Mouse (Mus musculus) layer of hippocampus, adult 18-20 months (tissue): ENCODE data around the gene Elp1. TPM values are rescaled to one million over a fixed set of nuclear protein-coding genes. Genes with fewer than 3 reads are reported as not detected.

Experiments
- DNase-seq, 2 experiments: peaks; one replicate each; pipeline ENCODE4 v3.0.0; 2022; ENCODE audit warnings: low spot score in 2 of 2
- total RNA-seq, 2 experiments: library from RNA; stranded (reverse); gene quantifications; 2 replicates each; pipeline ENCODE4 v1.2.3; 2021

Gene Elp1
- total RNA-seq, 2 experiments from 2014 or later = 55.5 to 57.1 TPM

DNA sequence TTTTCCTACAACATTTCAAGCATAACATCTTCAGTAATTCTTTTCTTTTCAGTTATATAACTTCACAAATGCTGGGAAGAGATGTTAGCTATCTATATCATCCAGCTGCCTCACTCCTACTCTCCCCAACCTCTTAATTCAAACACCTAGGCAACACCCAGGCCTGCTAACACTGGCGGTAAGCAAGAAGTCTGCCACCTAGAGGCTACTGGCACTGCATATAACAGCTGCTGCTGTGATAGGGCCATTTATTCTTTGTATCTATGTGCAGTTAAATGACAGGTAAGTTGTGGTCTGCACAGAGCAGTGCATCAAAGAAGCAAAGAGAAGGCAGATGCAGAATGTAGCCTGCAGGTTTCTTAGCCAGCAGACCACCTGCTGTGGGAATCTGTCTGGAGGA, 10.8 kb downstream of the Elp1 start:
- DNase-seq = no peak

DNA sequence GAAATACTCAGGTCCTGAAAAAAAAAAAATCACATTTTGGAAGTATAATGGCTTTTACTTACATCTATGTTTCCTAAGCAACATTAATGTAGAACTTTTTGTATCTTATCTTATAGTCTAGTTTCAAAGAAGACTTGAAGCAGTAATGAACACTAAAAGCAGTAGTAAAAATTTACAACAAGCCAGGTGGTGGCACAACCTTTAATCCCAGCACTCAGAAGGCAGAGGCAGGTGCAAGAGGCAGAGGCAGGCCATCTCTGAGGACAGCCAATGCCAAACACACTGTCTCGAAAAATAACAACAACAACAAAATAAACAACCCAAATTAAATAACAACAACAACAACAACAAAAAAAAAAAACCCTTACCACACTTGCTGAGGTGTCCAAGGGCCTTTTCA, 31.1 kb downstream of the Elp1 start:
- no peak for DNase-seq

DNA sequence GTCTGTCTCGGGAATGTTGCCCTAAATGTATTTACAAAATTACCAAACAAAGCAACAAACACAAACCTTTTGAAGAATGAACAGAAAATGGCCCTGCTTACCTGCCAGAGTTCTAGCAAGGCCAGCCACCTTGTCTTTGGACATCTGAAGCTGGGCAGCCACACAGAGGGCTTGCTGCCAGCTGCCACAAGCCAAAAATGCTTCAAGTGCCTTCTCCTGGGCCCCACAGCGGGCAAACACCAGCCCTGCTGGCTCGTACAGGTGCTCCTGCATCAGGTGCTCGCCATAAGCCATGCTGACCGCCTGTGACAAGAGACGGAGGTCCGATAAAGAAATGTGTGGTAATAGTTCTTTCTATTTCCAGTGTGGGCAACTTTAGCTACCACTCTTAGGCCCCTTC, 33.2 kb downstream of the Elp1 start:
- no peak for DNase-seq

DNA sequence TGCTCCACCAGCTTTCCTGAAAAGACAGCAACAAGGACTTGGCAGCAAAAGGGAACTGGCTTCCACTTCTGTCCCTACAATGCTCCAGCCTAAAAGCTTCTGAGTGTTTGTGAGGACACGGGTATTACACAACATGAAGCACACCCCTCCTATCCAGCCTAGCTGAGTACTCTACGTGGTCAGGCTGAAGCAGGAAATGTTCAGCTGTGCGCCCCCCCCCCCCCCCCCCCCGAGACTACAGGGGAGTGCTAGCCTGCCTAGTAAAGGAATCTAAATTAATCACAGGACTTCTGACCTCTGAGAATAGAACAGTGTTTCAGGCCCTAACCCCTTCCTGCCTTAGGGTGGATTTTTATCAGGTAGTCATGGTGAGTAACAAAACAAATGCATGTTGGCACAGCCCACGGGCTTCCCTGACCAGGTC, 34.3 kb downstream of the Elp1 start:
- no peak for DNase-seq

DNA sequence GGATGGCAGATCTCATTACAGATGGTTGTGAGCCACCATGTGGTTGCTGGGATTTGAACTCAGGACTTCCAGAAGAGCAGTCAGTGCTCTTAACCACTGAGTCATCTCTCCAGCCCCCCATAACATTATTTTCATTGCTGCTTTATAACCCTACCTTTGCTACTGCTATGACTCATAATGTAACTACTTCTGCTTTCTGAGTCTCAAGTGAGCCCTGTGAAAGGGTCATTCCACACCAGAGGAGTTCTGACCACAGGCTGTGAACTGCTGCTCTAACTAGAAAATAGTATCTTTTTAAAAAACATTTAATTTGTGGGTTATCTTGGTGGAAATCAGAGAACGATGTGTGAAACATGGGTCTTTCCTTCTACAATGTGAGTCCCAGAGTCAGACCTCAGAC, 44.4 kb downstream of the Elp1 start:
- no peak for DNase-seq

DNA sequence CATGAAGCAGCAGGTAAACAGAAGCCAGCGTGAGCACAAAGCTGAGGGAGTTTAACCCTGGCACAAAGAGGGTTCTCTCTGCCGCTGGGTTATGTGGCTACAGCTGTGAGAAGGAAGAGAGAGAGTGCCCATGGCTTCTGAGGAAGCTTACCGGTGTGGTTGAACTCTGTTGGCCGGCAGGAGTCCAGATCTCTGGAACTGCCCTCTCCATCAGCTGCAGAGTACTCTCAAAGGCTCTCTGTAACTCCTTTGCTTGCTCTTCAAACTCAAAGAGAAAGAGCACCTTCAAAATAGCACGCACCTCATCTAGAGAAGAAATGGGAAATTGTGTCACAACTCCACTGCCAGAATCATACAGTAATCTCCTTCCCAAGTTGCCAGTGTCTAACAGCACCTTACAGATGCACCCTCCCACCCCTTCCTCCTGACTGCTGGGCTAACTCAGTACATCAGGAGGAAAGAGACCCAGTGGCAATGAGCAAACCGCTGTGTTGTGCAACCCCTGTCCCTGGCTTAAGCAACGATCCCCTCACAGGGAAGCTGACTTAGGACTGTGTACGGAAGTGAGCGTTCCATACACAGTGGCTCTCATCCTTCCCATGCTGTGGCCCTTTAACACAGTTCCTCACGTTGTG, 45.0 kb downstream of the Elp1 start:
- no peak for DNase-seq

DNA sequence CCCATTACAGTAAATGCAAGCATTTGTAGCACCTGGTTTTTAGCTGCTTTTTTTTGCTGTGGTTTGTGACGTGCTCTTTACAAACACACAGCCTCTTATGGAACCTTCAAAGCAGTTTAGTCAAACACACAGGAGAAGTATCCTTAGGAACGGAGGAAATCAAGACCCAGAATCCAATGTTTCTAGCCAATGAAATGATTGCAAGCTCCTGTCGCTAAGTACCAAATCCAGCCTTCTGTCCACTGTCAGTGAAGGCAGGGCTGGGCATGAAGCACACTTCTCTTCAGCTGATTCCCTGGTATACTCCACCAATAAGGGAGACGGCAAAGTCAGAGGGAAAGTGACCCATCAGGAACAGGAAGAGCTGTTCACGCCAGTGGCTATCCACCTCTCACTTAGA, 46.1 kb downstream of the Elp1 start:
- no peak for DNase-seq

DNA sequence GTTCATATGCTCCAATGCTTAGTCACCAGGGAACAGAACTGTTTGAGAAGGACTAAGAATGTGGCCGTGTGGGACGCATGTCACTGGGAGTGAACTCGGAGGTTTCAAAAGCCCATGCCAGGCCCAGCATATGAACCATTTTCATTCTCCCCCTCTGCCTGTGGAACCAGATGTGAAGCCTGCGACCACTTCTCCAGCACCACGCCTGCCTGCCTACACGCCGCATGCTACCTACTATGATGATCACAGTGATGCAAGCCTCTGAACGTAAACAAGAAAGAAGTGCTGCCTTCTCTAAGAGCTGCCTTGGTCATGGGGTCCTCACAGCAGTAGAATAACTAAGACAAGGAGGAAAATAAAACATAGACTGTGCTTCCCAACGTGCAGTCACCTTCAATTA, 54.7 kb downstream of the Elp1 start:
- no peak for DNase-seq

DNA sequence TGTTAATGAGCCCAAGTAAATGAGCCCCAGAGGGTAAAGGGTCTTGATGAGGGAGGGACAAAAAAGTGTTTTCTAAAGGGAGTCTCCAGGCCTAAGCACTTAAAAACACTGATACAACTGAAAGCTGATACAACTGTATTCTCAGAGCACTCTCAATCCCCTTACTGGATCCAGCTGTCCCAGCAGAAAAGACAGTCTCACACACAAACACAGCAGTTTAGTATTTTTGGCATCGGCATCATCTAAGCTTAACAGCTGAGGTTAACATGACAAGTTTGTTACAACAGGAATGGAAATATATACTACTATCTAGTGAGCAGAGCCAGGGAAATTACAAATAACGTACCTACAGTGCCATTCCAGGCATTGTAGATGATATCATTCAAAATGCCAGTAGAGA, 55.8 kb downstream of the Elp1 start:
- no peak for DNase-seq

DNA sequence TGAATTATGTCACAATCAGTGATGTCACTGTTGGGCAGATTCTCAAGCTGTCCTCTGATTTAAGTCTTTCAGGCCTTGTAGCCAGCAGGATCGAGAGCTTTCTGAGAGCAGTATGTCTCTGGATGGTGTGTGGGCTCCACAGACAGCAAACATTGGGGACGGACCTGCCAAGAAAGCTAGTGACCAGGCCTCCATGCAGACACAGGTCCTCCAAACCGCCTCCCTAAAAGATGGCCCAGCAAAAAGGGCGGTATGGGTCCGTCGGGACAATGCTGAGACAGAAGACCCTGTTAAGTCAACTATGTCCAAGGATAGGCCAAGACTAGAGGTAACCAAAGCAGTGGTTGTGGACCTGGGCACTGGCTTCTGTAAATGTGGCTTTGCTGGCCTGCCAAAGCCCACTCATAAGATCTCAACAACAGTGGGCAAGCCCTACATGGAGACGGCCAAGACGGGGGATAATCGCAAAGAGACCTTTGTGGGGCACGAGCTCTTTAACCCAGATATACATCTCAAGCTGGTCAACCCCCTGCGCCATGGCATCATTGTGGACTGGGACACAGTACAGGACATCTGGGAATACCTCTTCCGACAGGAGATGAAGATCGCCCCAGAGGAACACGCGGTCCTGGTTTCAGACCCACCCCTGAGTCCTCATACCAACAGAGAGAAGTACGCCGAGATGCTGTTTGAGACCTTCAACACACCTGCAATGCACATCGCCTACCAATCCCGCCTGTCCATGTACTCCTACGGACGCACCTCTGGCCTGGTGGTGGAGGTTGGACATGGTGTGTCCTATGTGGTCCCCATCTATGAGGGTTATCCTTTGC, 58.6 kb downstream of the Elp1 start, which contains the start of gene Actl7a:
TSS of gene Actl7a (plus strand) at position 51 of the 833 bp plus-strand sequence.
- DNase-seq = no peak

DNA sequence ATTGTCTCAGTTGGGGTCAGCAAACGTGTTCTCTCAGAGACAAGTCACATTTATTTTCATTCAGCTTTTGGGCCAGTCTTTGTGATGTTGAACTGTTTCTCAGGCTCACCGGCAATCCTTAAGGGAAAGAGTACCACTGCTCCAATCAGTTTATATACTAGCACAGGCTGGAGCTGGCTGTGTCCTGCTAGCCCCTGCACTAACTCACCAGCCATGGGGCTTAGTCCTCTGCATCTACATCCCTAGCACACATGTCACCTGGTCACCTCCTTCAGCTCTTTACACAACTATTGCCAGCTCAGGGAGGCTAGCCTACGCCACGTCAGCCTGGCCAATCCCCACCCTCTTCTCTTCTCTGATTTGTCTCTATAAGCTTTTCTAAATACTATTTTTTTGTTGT, 59.4 kb downstream of the Elp1 start:
- DNase-seq = no peak

DNA sequence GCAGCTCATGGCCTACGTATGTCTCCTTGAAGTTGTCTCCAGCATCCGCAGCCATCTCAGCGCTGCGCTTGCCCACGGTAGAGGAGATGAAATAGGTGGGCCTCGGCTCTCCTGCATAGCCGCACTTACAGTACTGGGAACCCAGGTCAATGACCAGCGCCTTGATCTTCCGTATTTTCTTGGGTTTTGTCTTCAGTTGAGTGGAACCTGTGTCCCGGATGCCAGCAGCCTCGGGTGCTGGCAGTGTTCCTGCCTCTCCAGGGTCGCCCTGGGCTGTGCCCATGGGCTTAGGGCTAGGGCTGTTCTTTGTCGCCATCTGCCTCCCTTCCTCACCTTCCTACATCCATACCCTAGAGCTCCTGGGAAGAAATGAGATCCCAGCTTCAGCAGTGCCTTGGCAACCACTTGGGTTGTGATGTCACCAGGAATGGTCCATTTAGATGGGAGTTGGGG, 61.1 kb downstream of the Elp1 start, which contains the start of gene Actl7b:
TSS of gene Actl7b (minus strand) at position 403 of the 453 bp plus-strand sequence.
- DNase-seq = no peak

DNA sequence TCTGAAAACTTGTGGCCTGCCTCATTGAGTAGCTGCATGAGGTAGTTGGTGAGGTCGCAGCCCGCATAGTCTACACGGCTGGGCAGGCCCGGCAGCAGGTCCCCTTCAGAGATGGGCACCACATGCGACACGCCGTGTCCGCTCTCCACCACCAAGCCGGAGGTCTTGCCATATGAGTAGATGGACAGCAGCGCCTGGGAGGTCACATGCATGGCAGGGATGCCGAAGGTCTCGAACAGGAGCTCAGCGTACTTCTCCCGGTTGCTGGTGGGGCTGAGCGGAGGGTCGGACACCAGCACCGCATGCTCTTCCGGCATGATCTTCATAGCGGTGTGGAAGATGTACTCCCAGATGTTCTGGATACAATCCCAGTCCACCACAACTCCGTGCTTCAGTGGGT, 61.5 kb downstream of the Elp1 start:
- DNase-seq = no peak

DNA sequence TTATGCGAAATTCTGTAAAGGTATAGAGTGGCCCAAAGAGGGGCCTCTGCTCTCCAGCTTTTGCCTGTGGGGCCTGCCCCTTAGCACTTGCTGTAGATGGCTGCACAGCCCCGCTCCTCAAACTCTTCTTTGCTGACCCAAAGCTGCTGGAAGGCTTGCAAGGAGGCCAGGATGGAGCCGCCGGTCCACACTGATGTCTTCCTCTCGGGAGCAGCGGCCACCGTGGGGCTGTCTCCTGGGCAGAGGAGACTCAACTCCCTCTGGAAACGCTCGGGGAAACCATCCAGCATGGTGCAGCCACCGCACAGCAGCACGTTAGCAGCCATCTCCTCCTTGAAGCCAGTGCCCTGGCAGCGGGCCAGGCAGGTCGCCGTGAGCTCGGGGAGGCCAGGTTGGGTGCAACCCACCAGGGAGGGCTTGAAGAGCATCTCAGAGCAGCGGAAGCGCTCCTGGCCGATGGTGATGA, 62.1 kb downstream of the Elp1 start, which contains the start of gene Gm26657:
TSS of gene Gm26657 (plus strand) at position 51 of the 466 bp plus-strand sequence.
- no peak for DNase-seq

DNA sequence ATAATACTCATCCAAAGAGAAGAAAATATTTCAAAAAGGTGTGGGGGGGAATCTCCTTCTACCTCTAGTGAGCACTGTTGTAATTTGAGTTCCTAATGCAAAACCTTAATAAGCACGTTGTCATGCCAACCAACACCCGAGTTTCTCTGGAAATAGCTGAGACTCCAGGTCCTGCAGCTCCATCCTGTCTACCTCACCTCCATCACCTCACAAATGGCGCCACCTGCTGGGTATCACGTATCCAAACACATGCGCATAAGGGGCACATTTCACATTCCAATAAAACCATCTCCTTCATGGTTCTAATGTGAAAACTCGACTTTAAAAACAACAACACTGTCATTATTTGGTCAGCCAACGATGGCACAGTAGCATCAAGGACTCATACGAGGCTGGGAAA, 76.3 kb downstream of the Elp1 start:
- no peak for DNase-seq

DNA sequence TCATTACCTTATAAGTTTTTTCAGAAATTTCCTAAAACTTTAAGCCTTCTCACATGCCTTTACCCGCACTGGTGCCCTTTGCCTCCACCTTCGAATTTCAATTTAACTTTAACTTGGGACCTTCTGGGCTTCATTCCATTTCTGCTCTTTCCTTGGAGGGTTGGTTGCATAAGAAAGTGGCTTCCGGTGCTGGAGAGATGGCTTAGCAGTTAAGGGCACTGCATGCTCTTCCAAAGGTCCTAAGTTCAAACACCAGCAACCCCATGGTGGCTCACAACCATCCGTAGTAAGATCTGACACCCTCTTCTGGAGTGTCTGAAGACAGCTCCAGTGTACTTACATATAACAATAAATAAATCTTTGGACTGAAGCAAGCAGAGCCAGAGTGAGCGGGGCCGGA, 78.9 kb downstream of the Elp1 start:
- no peak for DNase-seq

DNA sequence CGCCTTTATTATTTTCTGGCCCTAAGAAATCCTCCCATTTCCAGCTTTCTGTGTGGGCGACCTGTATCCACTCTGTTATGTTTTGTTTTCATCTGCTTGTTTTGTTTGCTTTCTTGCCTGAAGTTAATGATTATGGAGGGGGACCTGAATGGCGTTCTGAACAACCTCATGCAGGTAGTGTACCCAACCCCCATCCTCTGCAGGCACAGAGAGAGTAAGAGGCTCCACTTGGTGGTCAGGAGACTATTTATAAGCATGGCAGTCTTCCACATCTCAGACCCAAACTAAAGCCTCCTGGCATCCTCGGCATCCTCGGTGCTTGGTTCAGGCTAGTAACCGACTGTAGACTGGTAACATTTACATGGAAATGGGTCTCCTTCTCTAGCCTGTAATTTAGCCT, 79.8 kb downstream of the Elp1 start:
- no peak for DNase-seq

DNA sequence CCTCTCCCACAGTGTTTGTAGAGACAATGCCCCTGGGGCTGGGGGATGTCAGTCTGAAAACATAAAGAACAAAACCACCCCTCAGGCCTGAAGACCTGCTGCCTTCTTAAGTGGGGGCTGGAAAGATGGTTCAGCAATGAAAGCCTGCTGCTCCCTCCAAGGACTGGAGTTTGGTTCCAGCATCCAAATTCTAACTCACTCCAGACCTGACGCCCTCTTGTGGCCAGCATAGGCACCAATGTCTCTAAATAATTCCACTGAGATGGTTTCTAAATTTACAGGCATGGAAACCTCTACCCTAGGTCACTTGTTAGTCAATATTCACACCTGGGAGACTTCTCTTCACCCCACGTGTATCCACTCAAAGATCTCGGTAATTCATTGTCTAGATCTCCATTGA, 80.7 kb downstream of the Elp1 start:
- peak in 1 of 2 experiments; percentile 40 for DNase-seq

DNA sequence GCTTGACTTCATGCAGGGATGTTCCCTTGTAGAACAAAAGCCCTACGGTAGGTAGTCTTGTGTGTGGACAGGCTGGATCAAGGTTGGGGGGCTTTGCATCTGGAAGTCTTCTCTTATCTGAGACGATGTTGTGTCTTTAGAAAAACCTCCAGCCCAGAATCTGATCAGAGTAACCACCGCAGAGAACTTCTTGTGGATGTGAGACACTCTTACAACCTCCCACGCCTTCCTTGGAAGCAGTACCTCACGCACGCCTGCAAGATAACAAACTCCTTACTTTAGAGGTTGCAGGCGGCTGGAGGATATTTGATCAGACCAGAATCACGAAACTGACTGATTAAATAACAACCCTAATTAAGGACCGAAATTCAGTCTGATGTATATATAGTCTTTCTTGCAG, 81.7 kb downstream of the Elp1 start:
- DNase-seq = no peak

DNA sequence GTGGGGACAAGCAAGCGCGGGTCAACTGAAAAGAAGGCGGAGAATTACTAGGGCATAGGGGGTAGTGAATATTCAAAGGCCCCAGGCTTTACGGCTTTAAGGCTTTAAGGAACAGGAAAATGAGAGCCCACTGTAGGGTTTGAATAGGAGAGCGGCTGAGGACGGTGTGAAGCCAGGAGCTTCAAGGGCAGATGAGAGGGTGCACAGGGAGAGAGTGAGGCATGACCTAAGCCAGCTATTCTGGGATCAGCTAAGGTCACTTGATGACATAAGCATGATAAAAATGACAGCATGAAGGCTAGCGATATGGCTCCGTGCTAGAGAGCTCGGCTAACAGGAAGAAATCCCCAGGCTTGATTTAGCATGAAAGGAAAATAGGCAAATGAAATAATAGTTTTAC, 82.7 kb downstream of the Elp1 start:
- DNase-seq = no peak

DNA sequence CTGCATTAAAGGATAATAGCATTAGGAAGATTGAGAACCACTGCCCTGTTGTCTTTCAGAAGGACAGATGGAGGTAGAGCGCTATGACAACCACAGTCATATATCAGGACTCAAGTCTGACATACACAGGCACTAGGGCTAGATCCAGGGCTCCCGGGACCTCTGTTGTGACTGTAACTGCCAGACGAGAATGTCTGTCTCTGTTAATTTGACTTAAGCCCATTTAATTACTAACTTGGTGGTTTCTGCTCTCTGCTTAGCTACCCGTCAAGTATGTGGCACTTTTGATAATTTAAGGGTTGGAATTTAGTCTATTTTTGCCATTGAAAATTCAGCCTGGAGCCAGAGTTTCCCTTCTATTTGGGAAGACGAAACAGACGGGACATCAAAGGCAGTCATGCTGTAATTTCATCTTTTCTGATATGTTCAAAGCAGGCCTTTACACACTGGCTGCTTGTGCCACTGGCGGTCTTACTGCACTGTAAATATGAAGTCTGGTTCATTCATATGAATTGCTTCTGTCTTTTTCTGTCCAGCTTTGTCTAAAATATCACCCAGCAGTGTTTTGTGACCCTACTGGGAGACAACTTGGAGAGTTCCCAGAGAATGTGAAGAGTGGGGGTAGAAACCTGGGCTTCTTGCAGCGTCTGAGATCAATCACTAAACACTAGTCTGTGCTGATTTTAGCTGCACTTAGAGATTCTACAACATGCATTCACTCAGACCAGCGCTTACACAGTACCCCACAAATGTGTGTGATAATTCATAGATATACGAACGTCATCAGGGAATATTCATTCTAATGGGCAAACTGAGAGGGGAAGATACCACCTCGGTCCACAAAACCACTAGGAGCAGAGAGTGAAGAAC, 83.3 kb downstream of the Elp1 start:
- DNase-seq = no peak
